Mouse (Mus musculus): ENCODE measurements around the gene Dpf1.

The Dpf1 gene

GRCm38 (mm10) chr7:29288942-29289638 is 14.7 kb upstream of the Dpf1 start, which contains the start of gene Ppp1r14a:
Ppp1r14a (plus strand) TSS chr7:29289308.
- no peak for DNase-seq (ENCODE audit: low read depth, low spot score)

- no peak for DNase-seq (ENCODE audit: low read depth, low spot score)
Measured at GRCm38 (mm10) chr7:29289856-29290255, 13.9 kb upstream of the Dpf1 start.

GRCm38 (mm10) chr7:29290691-29291485 is 12.9 kb upstream of the Dpf1 start:
- DNase-seq (ENCODE audit: low read depth, low spot score) = no peak

- DNase-seq (ENCODE audit: low read depth, low spot score) = no peak
Measured at GRCm38 (mm10) chr7:29291616-29292457, 11.9 kb upstream of the Dpf1 start.

- no peak for DNase-seq (ENCODE audit: low read depth, low spot score)
Measured at GRCm38 (mm10) chr7:29292458-29293098, 11.2 kb upstream of the Dpf1 start.

- no peak for DNase-seq (ENCODE audit: low read depth, low spot score)
Measured at GRCm38 (mm10) chr7:29293131-29294065, 10.4 kb upstream of the Dpf1 start.

GRCm38 (mm10) chr7:29294111-29294761 is 9.5 kb upstream of the Dpf1 start:
- DNase-seq (ENCODE audit: low read depth, low spot score) = no peak

GRCm38 (mm10) chr7:29295861-29296647 is 7.7 kb upstream of the Dpf1 start:
- DNase-seq (ENCODE audit: low read depth, low spot score) = no peak

- no peak for DNase-seq (ENCODE audit: low read depth, low spot score)
Measured at GRCm38 (mm10) chr7:29296998-29297397, 6.8 kb upstream of the Dpf1 start.

GRCm38 (mm10) chr7:29301127-29301566 is 2.6 kb upstream of the Dpf1 start:
- DNase-seq (ENCODE audit: low read depth, low spot score) = no peak

- DNase-seq (ENCODE audit: low read depth, low spot score) = no peak
Measured at GRCm38 (mm10) chr7:29302641-29303040, 1.1 kb upstream of the Dpf1 start.

- DNase-seq (ENCODE audit: low read depth, low spot score) = no peak
Measured at GRCm38 (mm10) chr7:29304463-29305262, 912 bp downstream of the Dpf1 start.

- no peak for DNase-seq (ENCODE audit: low read depth, low spot score)
Measured at GRCm38 (mm10) chr7:29305263-29305988, 1.7 kb downstream of the Dpf1 start.

- DNase-seq (ENCODE audit: low read depth, low spot score) = no peak
Measured at GRCm38 (mm10) chr7:29306108-29306507, 2.4 kb downstream of the Dpf1 start.

GRCm38 (mm10) chr7:29306619-29307018 is 2.9 kb downstream of the Dpf1 start:
- no peak for DNase-seq (ENCODE audit: low read depth, low spot score)

GRCm38 (mm10) chr7:29307350-29308104 is 3.8 kb downstream of the Dpf1 start:
- peak; percentile 90 for DNase-seq (ENCODE audit: low read depth, low spot score)

GRCm38 (mm10) chr7:29309221-29309721 is 5.5 kb downstream of the Dpf1 start:
- no peak for DNase-seq (ENCODE audit: low read depth, low spot score)

Data from brain, embryonic 18.5 days (tissue).